Mouse (Mus musculus): ENCODE results near the gene Sh3bgrl3.

- no peak for TF ChIP-seq CTCF (IDR thresholded peaks at IDR 0.05; ENCODE audit: insufficient read depth, low read depth, low read length)
- TF ChIP-seq POLR2A (IDR thresholded peaks at IDR 0.05; ENCODE audit: insufficient read depth, low read depth, low read length) = no peak
Observed at GRCm38 (mm10) chr4:134096120-134096519, 32.5 kb downstream of the Sh3bgrl3 start.

Measured in olfactory bulb, adult 2 months (tissue).